22 mouse cellular contexts compared by ENCODE assay signal in the genomic region with DNA sequence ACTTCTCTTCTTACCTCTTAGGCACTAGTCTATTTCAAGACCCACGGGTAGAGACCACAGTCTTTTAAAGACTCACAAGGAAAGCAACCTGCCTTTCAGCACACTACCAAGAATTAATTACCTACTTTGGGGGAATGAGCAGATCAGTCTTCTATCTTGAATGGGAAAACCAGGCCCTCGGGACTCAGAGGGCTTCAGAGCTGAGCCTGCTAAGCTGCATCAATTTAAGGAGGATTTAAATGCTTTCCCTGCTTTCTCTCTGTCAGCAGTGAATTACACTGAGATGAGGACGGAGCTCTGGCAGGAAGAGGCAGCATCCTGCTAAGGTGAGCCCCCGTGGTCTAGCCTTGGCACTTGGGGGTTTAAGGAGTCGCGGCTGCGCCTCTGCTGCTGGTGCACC.
DNase-seq lines count a peak whose midpoint lies in the region; ATAC-seq and TF ChIP-seq lines count a peak whose summit lies in the region.
"Had no signal": no experiment of that assay in that cellular context is flagged by ENCODE, and none has a peak within 500 bp of the region (broad histone marks: within the 10 kb centered on the region; RNA-seq: fewer than 3 reads in every experiment).

No protein-coding gene starts in this region.

- no peaks in the 10 kb centered on the region for H3K4me1 ChIP-seq in hindbrain, embryonic 13.5 days (replicated peaks)
- no peaks in the 10 kb centered on the region for H3K4me1 ChIP-seq in hindbrain, embryonic 10.5 days (replicated peaks)
- no peaks in the 10 kb centered on the region for H3K4me1 ChIP-seq in hindbrain, postnatal 0 days (ENCODE audit: insufficient read depth, low read length)
- no peaks in the 10 kb centered on the region for H3K4me1 ChIP-seq in midbrain, embryonic 15.5 days
- H3K4me1 ChIP-seq: embryonic facial prominence, embryonic 10.5 days; forebrain, embryonic 10.5 days; heart, embryonic 15.5 days; intestine, embryonic 15.5 days had no signal

- H3K9ac ChIP-seq in hindbrain, embryonic 13.5 days, result no peak overlapping the region
- no peak overlapping the region for H3K9ac ChIP-seq in hindbrain, postnatal 0 days (replicated peaks; ENCODE audit: low read length)
- no peak overlapping the region for H3K9ac ChIP-seq in midbrain, embryonic 15.5 days
- H3K9ac ChIP-seq: heart, embryonic 15.5 days; intestine, embryonic 15.5 days had no signal

- TF ChIP-seq POLR2A in brain, embryonic 14.5 days (IDR thresholded peaks at IDR 0.05; ENCODE audit: borderline replicate concordance, extremely low read depth, insufficient read depth, insufficient read length, poor library complexity, severe bottlenecking), result no peak

- WGBS in hindbrain, embryonic 13.5 days, result 81% methylated on average over 7 of the region's 7 CpGs
- WGBS in hindbrain, embryonic 10.5 days, result 87% methylated on average over 7 of the region's 7 CpGs
- WGBS in hindbrain, postnatal 0 days, result 74% methylated on average over 7 of the region's 7 CpGs
- 59% methylated on average over 7 of the region's 7 CpGs for WGBS in midbrain, embryonic 15.5 days

- no peaks in the 10 kb centered on the region for H3K36me3 ChIP-seq in hindbrain, embryonic 13.5 days
- H3K36me3 ChIP-seq in hindbrain, embryonic 10.5 days, result no peaks in the 10 kb centered on the region
- H3K36me3 ChIP-seq in hindbrain, postnatal 0 days (ENCODE audit: insufficient read depth, low read length), result no peaks in the 10 kb centered on the region
- no peaks in the 10 kb centered on the region for H3K36me3 ChIP-seq in midbrain, embryonic 15.5 days (replicated peaks)
- H3K36me3 ChIP-seq: embryonic facial prominence, embryonic 10.5 days; forebrain, embryonic 10.5 days; heart, embryonic 15.5 days; intestine, embryonic 15.5 days had no signal

- no peaks in the 10 kb centered on the region for H3K9me3 ChIP-seq in hindbrain, embryonic 13.5 days
- H3K9me3 ChIP-seq in hindbrain, embryonic 10.5 days, result no peaks in the 10 kb centered on the region
- no peaks in the 10 kb centered on the region for H3K9me3 ChIP-seq in hindbrain, postnatal 0 days (ENCODE audit: low read length)
- H3K9me3 ChIP-seq in midbrain, embryonic 15.5 days, result no peaks in the 10 kb centered on the region
- H3K9me3 ChIP-seq: embryonic facial prominence, embryonic 10.5 days; forebrain, embryonic 10.5 days; heart, embryonic 15.5 days; intestine, embryonic 15.5 days had no signal

- 0 out of 2 replicates have a peak overlapping the region, but pooled peaks have one; percentile 23 for H3K27ac ChIP-seq in hindbrain, embryonic 13.5 days
- H3K27ac ChIP-seq in hindbrain, embryonic 10.5 days, result no peak overlapping the region
- H3K27ac ChIP-seq in hindbrain, postnatal 0 days, result no peak overlapping the region
- H3K27ac ChIP-seq in midbrain, embryonic 15.5 days, result no peak overlapping the region; the same call in 1 of the 2 replicates
- H3K27ac ChIP-seq: embryonic facial prominence, embryonic 10.5 days; forebrain, embryonic 10.5 days; heart, adult 2 months; heart, embryonic 15.5 days; intestine, embryonic 15.5 days had no signal

- H3K4me2 ChIP-seq in hindbrain, embryonic 13.5 days, result no peak overlapping the region
- H3K4me2 ChIP-seq in hindbrain, postnatal 0 days (ENCODE audit: low read depth, low read length), result no peak overlapping the region
- no peak overlapping the region for H3K4me2 ChIP-seq in midbrain, embryonic 15.5 days
- H3K4me2 ChIP-seq: heart, embryonic 11.5 days; heart, embryonic 15.5 days; intestine, embryonic 15.5 days had no signal

- TF ChIP-seq CTCF in brain, embryonic 14.5 days (IDR thresholded peaks at IDR 0.05; ENCODE audit: borderline replicate concordance, extremely low read depth, insufficient read depth, insufficient read length), result no peak
- no peak for TF ChIP-seq CTCF in hindbrain, postnatal 0 days (IDR thresholded peaks at IDR 0.05; ENCODE audit: low read depth)

- H3K4me3 ChIP-seq in hindbrain, embryonic 13.5 days, result no peak overlapping the region
- H3K4me3 ChIP-seq in hindbrain, embryonic 10.5 days, result no peak overlapping the region
- no peak overlapping the region for H3K4me3 ChIP-seq in hindbrain, postnatal 0 days (ENCODE audit: low read length)
- H3K4me3 ChIP-seq in midbrain, embryonic 15.5 days, result no peak overlapping the region
- H3K4me3 ChIP-seq: embryonic facial prominence, embryonic 10.5 days; erythroblast, embryonic 14.5 days; forebrain, embryonic 10.5 days; heart, adult 2 months; heart, embryonic 15.5 days; intestine, embryonic 15.5 days had no signal

- ATAC-seq in hindbrain, embryonic 13.5 days (ENCODE audit: low FRiP score), result no peak
- ATAC-seq in hindbrain, postnatal 0 days, result 0 out of 2 replicates have a peak, but pooled peaks have one; percentile 24
- peak; percentile 66 for ATAC-seq in midbrain, embryonic 15.5 days (replicated peaks)
- ATAC-seq in erythroblast, adult 5-6 weeks (replicated peaks; ENCODE audit: low FRiP score, poor library complexity, severe bottlenecking), result no peak
- ATAC-seq: forebrain, embryonic 16.5 days; intestine, embryonic 15.5 days had no signal

- H3K27me3 ChIP-seq in hindbrain, embryonic 13.5 days, result no peaks in the 10 kb centered on the region
- H3K27me3 ChIP-seq in hindbrain, embryonic 10.5 days (ENCODE audit: insufficient read depth, poor library complexity, severe bottlenecking), result no peaks in the 10 kb centered on the region
- no peaks in the 10 kb centered on the region for H3K27me3 ChIP-seq in hindbrain, postnatal 0 days (ENCODE audit: insufficient read depth, low read length)
- H3K27me3 ChIP-seq in midbrain, embryonic 15.5 days (replicated peaks), result no peaks in the 10 kb centered on the region
- H3K27me3 ChIP-seq: CH12.LX; heart, embryonic 15.5 days; intestine, embryonic 15.5 days had no signal

- DNase-seq in hindbrain, embryonic 10.5 days (ENCODE audit: low spot score), result no peak
- peak; percentile 68 for DNase-seq in brain, embryonic 14.5 days (ENCODE audit: low read depth)
- peak; percentile 29 for DNase-seq in hindbrain, postnatal 0 days (ENCODE audit: low spot score)
- DNase-seq in kidney, adult 11 months, result no peak
- DNase-seq: adrenal gland, adult 2 months; adrenal gland, postnatal 25 days; cerebellum, adult 2 months; cerebellum, postnatal 10 days; gastrocnemius, postnatal 10 days; heart, adult 2 months; heart, postnatal 14 days had no signal

Comparison
In these comparisons a context has a peak if more than half of its experiments do, and no peak if none do; other contexts are left out.
1. ATAC-seq: peak in hindbrain, postnatal 0 days (single experiment) and midbrain, embryonic 15.5 days (single experiment); none in hindbrain, embryonic 13.5 days (single experiment) and erythroblast, adult 5-6 weeks (single experiment).
2. DNase-seq: peak in brain, embryonic 14.5 days (single experiment) and hindbrain, postnatal 0 days (single experiment); none in hindbrain, embryonic 10.5 days (single experiment) and kidney, adult 11 months (single experiment).